Mouse (Mus musculus) urinary bladder, postnatal 0 days (tissue): Measurements from ENCODE around the gene Eif2ak2. TPM values are rescaled to one million over a fixed set of nuclear protein-coding genes. Genes with fewer than 3 reads are reported as not detected.

ENCODE experiments used
- polyA plus RNA-seq: library from polyadenylated mRNA; unstranded; fragments of >200 nt; fragmentation: Nextera tagmentation; extraction: Ambion mirVana; gene quantifications from 2 replicates; pipeline ENCODE4 v1.2.1, GENCODE M21; 2015

Eif2ak2 gene
- 13.3 and 14.3 TPM in 2 replicates for polyA plus RNA-seq

GRCm38 (mm10) chr17:78882401-78883112 is at the start of gene Eif2ak2:
Eif2ak2 (minus strand) TSS chr17:78882573.

GRCm38 (mm10) chr17:78916369-78916813 is 34.0 kb upstream of the Eif2ak2 start, which contains the start of gene Cebpzos:
Cebpzos (plus strand) TSS chr17:78916500.

GRCm38 (mm10) chr17:78906892-78907291 is 24.5 kb upstream of the Eif2ak2 start, which contains the start of gene Sult6b1:
Sult6b1 (minus strand) TSS chr17:78906992.

GRCm38 (mm10) chr17:78834856-78835835 is 47.2 kb downstream of the Eif2ak2 start, which contains the start of the genes Heatr5b and Gpatch11:
Heatr5b (minus strand) TSS chr17:78835364.
Gpatch11 (plus strand) TSS chr17:78835567.

Other genes with a start within 250 kb of the Eif2ak2 start
- gene Strn, start 145.4 kb downstream of the Eif2ak2 start, polyA plus RNA-seq, result 2.9 and 3.6 TPM in 2 replicates
- gene Heatr5b, start 47.2 kb downstream of the Eif2ak2 start, polyA plus RNA-seq, result 4.6 and 6.0 TPM in 2 replicates
- 38.8 and 46.2 TPM in 2 replicates for gene Gpatch11, start 47.0 kb downstream of the Eif2ak2 start, polyA plus RNA-seq
- 0.06 and 0.10 TPM in 2 replicates for gene Sult6b1, start 24.4 kb upstream of the Eif2ak2 start, polyA plus RNA-seq
- gene Cebpzos, start 33.9 kb upstream of the Eif2ak2 start, polyA plus RNA-seq, result 77.9 and 81.0 TPM in 2 replicates
- gene Cebpz, start 54.5 kb upstream of the Eif2ak2 start, polyA plus RNA-seq, result 35.2 and 36.6 TPM in 2 replicates
- gene Ndufaf7, start 54.6 kb upstream of the Eif2ak2 start, polyA plus RNA-seq, result 37.6 and 40.2 TPM in 2 replicates
- gene Prkd3, start 138.2 kb upstream of the Eif2ak2 start, polyA plus RNA-seq, result 19.2 and 23.5 TPM in 2 replicates
- 94.7 and 131 TPM in 2 replicates for gene Qpct, start 169.3 kb upstream of the Eif2ak2 start, polyA plus RNA-seq